Mouse (Mus musculus) 3T3-L1 (cell line): ENCODE measurements around the gene Esrrg.

Experiments
- DNase-seq: peaks from one replicate; pipeline ENCODE4 v3.0.0-alpha.2; 2015; ENCODE audit warnings: low read depth, low spot score

The Esrrg gene

GRCm38 (mm10) chr1:187907871-187908270 is 299.3 kb downstream of the Esrrg start:
- peak; percentile 47 for DNase-seq

- DNase-seq, result peak; percentile 98
Measured at GRCm38 (mm10) chr1:187910718-187911117, 302.1 kb downstream of the Esrrg start.

GRCm38 (mm10) chr1:187911201-187911600 is 302.6 kb downstream of the Esrrg start:
- DNase-seq, result no peak

GRCm38 (mm10) chr1:187918303-187918702 is 309.7 kb downstream of the Esrrg start:
- DNase-seq, result no peak

GRCm38 (mm10) chr1:187918939-187919338 is 310.3 kb downstream of the Esrrg start:
- no peak for DNase-seq

GRCm38 (mm10) chr1:187920156-187920777 is 311.7 kb downstream of the Esrrg start:
- no peak for DNase-seq

GRCm38 (mm10) chr1:187931146-187931545 is 322.6 kb downstream of the Esrrg start:
- DNase-seq, result no peak

- DNase-seq, result no peak
Measured at GRCm38 (mm10) chr1:187938652-187939051, 330.1 kb downstream of the Esrrg start.

GRCm38 (mm10) chr1:187939078-187939477 is 330.5 kb downstream of the Esrrg start:
- DNase-seq, result no peak

GRCm38 (mm10) chr1:187951506-187951905 is 342.9 kb downstream of the Esrrg start:
- no peak for DNase-seq

- DNase-seq, result no peak
Measured at GRCm38 (mm10) chr1:187956702-187957101, 348.1 kb downstream of the Esrrg start.

GRCm38 (mm10) chr1:187959192-187959591 is 350.6 kb downstream of the Esrrg start:
- DNase-seq, result no peak

GRCm38 (mm10) chr1:187961452-187961851 is 352.9 kb downstream of the Esrrg start:
- no peak for DNase-seq

- no peak for DNase-seq
Measured at GRCm38 (mm10) chr1:187964829-187965760, 356.5 kb downstream of the Esrrg start.

GRCm38 (mm10) chr1:187965921-187966320 is 357.3 kb downstream of the Esrrg start:
- DNase-seq, result no peak

- no peak for DNase-seq
Measured at GRCm38 (mm10) chr1:187968379-187968778, 359.8 kb downstream of the Esrrg start.

GRCm38 (mm10) chr1:187969491-187969890 is 360.9 kb downstream of the Esrrg start:
- DNase-seq, result no peak

GRCm38 (mm10) chr1:187974396-187974795 is 365.8 kb downstream of the Esrrg start:
- peak; percentile 25 for DNase-seq

GRCm38 (mm10) chr1:187975465-187976352 is 367.1 kb downstream of the Esrrg start:
- no peak for DNase-seq

- no peak for DNase-seq
Measured at GRCm38 (mm10) chr1:187976353-187976730, 367.8 kb downstream of the Esrrg start.

GRCm38 (mm10) chr1:187981028-187981427 is 372.4 kb downstream of the Esrrg start:
- peak; percentile 10 for DNase-seq

- DNase-seq, result no peak
Measured at GRCm38 (mm10) chr1:187983177-187983576, 374.6 kb downstream of the Esrrg start.
